Mouse (Mus musculus) retina, postnatal 1 day (tissue): ENCODE data around the gene Letmd1.
"Not testable (repeated sequence)": the region's sequence is repeated elsewhere in the genome, so short reads cannot be mapped to it uniquely, and the experiment has no call there.

Experiments
- DNase-seq: peaks from one replicate; pipeline ENCODE4 v3.0.0-alpha.2; 2012

Letmd1 gene

GRCm38 (mm10) chr15:100468295-100469188 is at the start of gene Letmd1:
Gene Letmd1 (plus strand): TSS chr15:100469023.
- peak; percentile 93 for DNase-seq

DNA sequence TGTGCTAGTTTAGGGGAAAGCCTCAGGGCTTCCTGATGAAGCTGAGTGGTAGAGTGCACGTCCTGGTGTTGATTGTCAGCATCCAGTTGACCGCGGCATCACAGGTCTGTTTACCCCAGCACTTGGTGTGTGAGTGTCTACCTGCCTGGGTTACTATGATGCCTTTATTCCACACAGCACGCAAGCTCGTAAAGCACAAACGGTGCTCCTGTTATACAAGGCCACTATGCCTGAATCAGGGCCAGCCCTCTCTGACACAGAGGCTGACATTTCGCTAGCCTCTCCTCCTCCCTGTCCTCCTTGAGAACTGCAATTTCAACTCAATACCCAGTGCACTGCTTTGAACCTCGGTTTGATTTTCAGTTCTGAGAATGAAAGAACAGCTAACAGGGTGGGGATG is 49.5 kb upstream of the Letmd1 start:
- DNase-seq, result no peak

DNA sequence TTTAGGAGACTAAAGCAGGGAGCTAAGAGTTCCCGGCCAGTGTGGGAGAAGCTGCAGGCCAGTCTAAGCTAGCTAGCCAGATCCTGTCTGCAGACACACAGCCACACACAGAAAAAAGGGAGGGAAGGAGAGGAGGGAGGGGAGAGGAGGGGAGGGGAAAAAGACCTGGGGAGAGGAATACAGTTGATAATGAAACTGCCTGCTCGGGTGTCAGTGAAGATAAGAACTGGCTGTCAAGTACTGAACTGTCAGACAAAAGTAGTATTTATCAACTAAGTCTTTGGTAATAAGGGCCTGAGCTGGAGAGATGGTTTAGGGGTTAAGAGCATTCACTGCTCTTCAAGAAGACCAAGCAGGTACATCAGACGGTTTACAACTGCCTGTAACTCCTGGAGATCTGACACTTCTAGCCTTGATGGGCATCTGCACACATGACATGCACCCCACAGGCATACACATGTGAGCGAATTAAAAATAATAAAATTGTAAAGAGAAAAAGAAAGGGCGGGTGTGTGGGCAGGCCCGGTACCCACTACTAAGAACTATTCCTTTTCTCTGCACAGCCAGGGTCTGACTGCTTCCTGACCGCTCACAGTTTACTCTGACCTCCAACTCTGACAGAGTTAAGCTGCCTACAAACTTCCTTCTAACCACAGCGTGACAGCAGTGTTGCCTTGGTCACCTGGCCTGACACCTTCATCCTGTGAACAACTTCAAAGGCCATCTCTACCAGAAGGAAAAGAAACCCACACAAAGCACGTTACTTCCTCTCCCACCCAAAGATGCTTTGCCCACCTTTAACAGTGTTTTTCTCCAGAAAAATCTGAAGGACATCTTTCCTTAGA is 48.7 kb upstream of the Letmd1 start:
- DNase-seq, result no peak

GRCm38 (mm10) chr15:100421059-100421757 is 47.6 kb upstream of the Letmd1 start:
- DNase-seq, result no peak

- DNase-seq, result not testable (repeated sequence)
Measured at GRCm38 (mm10) chr15:100421758-100422197, 47.0 kb upstream of the Letmd1 start, which contains the start of gene Gm5475. Gene Gm5475 (plus strand): TSS chr15:100422147.

GRCm38 (mm10) chr15:100422476-100422875 is 46.3 kb upstream of the Letmd1 start:
- DNase-seq, result no peak

DNA sequence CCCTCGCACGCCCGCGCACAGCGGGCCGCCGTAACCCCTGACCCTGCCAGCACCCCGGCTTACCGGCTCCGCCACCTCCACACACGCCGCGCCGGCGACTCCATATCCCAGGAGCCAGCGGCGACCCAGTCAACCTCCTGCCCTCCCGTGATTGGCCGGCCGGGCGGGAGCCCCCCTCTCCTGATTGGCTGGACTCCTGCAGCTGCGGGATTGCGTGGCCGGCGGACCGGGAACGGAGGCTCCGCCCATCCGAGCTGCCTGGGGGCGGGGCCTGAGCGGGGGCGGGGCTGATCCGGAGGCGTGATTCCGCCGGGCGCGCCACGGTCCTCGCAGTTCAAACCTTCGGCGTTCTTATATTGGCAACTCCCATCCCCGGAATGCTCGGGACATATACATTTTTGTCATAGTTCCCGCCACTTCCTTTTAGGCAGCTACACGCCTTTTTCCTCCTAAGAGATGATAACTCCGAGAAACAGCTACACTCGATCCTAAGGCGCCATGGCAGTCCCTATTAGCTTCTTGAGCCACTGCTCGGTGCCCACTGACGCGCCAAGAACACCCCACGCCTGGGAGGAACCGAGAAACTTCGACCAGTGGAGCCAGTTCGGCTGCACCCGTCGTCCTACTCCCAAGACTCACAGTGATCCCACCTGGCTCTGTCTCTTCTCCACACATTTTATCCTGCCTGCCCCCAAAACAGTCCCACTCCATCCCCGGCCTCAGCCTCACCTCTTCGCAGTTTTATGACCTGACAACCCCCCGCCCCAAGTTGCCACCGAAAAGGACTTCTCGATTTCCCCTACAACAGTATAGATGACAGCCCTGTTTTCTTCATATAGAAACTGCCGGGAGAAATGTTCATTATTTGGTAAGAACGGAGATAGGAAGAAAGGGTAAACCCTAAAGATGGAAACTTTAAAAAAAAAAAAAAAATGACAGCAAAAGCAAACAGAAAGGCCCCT is 45.6 kb upstream of the Letmd1 start:
- DNase-seq, result peak; percentile 97

GRCm38 (mm10) chr15:100423916-100424315 is 44.9 kb upstream of the Letmd1 start:
- DNase-seq, result peak; percentile 38

DNA sequence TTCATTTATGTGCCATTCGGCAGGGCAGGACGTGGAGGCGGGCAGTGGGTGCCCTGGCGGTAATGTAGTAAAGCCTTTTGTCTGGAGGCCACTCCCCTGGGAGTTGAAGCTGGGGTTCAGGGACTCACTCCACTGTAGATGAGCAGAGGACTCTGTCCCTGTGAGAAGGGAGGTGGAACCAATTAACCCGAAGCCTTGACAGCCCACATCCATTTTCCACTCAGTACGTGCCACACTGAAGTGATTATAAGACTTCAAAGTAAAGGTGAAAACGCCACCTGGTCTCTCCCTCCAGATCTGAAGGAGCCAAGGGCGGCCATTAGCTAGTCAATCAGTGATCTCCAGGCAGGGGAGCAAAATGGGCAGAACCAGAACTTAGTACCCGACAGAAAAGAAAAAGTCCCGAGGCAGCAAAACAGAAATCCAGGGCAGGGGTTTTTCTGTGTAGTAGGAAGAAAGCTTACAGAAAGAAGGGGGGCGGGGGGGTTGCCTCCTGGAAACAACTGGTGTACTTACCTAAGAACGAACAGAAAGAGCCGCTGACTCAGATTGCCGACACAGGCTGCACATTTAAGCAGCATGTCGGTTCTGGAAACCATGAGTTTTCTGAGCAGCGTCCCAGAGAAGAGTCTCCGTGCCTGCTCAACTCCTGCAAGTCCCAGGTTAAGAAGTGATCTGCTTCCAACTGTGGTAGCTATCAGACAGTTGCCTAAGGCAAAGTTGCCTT is 44.3 kb upstream of the Letmd1 start, which contains the start of gene Slc11a2:
Slc11a2 (minus strand) TSS at position 677 of the 727 bp plus-strand sequence.
- peak; percentile 30 for DNase-seq

DNA sequence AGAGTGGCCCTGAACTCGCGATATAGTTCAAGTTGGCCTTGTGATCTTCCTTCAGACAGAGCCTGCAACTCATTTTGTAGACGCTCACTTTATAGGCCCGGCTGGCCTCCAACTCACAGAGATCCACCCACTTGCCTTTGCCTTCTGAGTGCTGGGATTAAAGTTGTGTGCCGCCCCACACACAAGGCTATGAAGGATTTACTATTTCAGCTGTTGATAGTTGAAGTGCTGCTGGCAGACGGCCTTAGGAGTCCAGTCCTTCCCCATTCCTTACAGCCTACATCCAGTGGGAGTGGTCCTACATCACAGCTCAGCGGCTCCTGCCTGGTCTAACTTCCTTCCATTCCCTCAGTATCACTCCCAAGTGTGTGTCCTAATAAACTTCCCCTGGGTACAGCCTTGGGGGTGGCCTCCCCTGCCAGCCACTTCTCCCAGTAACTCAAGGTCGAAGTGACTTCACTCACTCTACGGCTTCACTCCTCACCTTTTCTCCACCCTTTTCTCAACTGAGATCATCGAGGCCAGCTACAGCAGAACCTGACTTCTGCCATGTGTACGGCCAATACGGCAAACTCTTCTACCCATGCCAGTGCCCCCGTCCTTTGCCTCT is 40.4 kb upstream of the Letmd1 start:
- DNase-seq, result no peak

DNA sequence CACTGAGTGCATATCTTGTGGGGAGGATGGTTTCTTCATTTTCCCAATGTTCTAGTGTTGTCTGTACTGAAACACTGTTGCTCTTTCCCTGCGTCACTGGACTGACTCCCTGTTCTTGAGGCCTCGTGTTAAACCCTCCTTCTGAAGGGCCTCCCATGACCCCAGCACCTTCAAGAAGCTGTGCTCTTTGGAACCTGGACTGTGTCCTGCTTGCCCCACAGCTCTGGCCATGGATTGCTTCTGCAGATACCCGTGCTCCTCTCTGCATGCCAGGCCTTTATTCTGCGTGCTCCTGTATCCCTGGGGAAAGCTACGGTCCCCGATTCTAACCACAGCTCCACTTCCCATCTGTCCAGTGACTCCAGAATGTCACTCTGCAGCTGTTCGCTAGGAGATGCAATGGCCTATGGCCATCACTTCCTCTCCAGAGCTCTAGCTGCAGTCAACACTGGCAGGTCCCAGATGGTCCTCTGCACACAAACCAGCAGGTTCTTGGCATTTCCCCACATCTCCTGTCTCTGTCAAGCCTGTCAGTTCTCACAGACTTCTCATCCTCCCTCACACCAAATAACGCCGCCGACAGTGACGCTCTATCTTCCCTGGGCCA is 38.8 kb upstream of the Letmd1 start:
- peak; percentile 14 for DNase-seq

DNA sequence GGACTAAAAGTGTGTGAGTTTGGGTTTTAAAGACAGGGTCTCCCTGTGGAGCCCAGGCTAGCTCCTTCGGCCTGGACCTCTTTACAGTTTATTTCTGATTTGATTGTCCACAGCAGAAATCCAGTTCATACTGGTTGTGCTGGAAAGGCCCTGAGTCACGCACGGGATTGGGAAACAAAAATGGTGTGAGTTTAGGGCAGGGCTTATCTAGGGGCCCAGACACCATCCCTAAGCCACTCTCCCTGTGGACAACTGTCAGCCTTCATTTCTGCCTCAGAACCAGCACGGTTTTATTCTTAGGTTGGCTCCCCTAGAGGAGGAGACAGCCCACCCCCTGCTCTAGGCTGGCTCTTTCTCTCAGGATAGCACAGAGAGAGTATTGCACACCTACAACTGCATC is 35.6 kb upstream of the Letmd1 start:
- DNase-seq, result no peak

DNA sequence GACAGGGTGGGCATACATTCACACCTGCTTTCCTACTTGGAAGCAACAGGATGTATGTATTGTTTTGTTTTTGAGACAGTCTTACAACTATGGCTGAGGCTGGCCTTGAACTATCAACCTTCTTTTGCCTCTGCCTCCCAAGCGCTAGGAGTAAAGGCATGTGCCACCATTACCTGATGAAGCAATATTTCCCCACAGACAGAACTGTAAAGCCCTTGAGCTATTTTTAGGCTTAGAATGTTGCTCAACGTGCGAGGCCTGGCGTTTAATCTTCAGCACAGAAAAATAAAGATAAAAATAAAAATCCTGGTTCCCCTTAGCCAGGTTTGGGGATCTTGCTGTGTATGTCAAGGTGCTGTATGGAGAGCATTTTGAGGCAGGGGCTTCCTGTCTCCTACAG is 32.7 kb upstream of the Letmd1 start:
- no peak for DNase-seq

DNA sequence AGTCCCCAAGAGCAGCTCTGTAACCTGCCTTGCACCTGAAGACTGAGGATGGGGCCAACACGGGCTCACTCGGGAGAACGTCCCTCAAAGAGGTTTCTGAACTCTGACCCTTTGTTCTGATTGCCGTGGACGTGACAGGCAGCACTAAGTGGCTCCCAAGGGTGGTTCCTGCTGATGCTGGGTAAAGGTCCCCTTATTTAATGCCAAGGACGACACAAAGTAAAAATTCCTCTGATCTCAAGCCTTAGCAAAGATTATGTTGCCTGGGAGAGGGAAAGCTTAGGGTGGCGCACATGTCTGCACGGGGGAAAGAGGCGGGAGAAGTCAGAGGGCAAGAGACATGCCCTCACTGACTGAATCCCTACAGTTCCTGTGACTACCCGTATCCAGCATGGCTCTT is 32.3 kb upstream of the Letmd1 start:
- no peak for DNase-seq

GRCm38 (mm10) chr15:100443126-100443922 is 25.5 kb upstream of the Letmd1 start:
- peak; percentile 96 for DNase-seq

GRCm38 (mm10) chr15:100446887-100447286 is 21.9 kb upstream of the Letmd1 start:
- DNase-seq, result no peak

DNA sequence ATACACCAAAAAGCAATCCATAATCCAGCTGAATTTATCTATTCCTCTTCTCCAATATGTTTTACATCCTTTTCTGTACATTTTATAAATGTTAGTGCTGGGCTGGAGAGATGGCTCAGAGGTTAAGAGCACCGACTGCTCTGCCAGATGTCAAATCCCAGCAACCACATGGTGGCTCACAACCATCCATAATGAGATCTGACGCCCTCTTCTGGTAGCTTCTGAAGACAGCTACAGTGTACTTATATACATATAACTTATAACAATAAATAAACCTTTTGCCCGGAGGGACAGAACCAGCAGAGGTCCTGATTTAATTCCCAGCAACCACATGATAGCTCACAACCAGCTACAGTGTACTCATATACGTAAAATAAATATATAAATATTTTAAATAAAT is 20.3 kb upstream of the Letmd1 start:
- DNase-seq, result no peak

DNA sequence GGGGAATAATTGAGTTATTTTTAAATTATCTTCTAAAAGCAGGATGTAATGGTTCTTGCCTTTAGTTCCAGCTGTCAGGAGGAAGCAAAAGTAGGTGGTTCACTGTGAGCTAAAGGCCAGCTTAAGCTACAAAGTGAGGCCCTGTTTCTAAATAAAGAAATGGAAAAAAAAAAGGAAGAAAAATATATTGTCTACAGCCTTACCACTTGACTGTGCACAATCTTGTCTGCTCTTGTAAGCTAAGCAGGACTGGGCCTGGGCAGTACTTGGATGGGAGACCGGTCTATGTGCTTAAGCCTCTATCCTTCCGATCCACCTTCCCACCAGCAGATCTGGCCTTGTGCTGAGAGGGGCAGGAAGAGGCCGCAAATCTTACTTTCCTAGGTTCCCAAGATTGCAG is 19.3 kb upstream of the Letmd1 start:
- no peak for DNase-seq

DNA sequence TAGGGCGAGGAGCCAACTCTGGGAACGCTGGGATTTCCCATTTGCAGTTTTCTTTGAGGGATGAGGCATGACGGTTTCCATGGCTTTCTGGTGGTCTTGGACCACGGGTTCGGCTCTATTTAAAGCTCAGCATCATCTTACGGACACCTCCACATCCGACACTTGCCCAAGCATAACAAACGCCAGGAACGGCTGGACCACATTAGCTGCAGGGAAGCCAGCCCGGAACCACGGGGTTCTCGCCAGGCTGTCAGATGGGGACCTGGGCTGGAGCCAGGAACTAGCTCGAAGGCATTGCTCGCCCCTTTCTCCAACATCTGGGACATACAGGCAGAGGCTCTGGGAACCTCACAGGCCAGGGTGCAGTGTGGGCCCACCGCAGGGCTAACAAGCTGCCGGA is 17.6 kb upstream of the Letmd1 start:
- no peak for DNase-seq
